Mouse (Mus musculus) left cerebral cortex, postnatal 36 days (tissue): ENCODE measurements around the gene Spry2. TPM values are rescaled to one million over a fixed set of nuclear protein-coding genes. Genes with fewer than 3 reads are reported as not detected.

Source experiments
- total RNA-seq, 2 experiments: library from RNA; stranded (reverse); gene quantifications; 2 replicates each; pipeline ENCODE4 v1.2.3; 2021

The Spry2 gene
- total RNA-seq, 2 experiments from 2014 or later, result 92.0 to 97.1 TPM

Other genes with a start within 250 kb of the Spry2 start
- not detected for gene Trim52, start 209.4 kb upstream of the Spry2 start, total RNA-seq